Mouse (Mus musculus): Measurements from ENCODE around the gene Gm20388. TPM values are rescaled to one million over a fixed set of nuclear protein-coding genes. Genes with fewer than 3 reads are reported as not detected.

Gm20388 gene
- total RNA-seq, 1 experiment from 2014 or later = 3.6 TPM

DNA sequence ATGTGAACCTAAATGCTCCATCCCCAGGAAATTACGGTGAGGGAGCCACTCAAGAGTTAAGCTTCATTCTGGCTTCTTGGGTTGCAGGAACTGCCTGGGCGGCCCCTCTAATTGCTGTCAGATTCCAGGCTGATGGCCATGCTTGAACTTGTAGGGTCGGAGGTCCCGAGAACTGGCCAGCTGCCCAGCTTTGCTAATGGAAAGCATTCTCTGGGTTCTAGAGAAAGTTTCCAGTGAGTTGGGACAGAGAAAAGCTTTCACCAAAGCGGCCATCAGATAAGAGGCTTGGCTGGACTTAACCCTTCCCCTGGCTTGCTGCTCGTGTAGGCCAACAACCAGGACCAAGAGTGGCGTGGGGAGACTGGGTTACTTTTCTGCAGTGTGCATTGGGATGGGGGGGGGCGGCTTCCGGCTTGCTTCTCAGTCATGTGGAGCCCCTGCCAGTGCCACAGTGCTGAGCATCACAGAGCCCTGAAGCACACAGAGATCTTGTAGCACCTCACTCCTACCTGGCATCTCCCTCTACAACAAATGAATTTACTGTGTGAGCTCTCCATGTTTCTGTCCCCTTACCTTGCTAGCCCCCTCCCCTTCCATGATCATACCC lies 3437.7 kb downstream of the Gm20388 start:
- peak; percentile 26 for DNase-seq

DNA sequence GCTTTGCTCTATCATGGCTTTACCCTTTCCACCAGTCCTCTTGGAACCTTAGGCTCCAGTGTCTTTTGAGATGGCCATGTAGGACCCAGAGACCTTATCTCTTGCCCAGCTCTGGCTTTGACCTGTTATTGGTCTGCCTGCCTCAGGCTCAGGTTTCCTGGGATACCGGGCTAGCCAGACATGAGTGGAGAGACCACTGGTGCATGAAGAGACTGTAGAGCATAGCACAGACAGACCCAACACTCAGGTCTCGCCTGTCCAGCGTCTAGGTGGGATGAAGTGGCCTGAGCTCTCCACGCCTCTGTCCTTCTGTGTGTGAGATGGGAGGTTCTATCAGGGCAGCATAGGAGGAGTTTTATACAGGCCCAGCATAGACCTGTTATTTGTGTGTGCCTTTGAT lies 3438.4 kb downstream of the Gm20388 start:
- DNase-seq = no peak

DNA sequence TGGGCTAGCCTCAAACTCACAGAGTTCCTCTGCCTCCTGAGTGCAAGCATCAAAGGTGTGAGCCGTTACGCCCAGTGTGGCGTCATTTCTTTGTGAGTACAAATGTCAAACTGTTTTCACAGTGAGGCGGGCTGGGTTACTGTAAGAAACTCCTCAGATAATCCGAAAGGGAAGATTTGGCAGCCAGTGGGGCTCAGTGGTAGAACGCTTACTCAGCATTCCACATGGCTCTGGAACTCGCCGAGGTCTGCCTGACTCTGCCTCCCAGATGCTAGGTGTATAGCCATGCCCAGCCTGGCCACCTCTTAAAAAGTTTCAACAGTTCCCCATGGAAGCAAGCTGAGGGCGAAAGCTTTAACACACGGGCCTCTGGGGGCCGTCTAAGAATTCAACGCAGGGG lies 3441.5 kb downstream of the Gm20388 start:
- no peak for DNase-seq

DNA sequence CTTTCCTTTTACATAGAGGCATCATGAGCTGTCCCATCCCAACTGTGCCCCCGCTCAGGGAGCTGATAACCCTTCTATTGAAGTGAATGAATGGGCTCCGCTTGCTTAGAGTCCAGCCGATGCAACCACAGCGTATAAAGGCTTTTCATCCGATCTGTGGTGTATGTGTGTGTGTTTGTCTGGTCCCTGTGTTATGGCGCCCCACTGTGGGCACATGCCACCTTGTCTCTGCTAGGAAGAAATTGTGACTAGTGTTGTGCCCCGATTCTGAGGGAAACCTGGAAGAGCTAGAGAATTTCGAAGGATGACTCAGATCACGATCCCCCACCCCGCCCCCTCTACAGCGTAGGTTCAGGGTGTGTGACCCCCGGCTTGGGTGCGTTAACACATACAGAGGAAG lies 3442.1 kb downstream of the Gm20388 start:
- DNase-seq = peak; percentile 45

DNA sequence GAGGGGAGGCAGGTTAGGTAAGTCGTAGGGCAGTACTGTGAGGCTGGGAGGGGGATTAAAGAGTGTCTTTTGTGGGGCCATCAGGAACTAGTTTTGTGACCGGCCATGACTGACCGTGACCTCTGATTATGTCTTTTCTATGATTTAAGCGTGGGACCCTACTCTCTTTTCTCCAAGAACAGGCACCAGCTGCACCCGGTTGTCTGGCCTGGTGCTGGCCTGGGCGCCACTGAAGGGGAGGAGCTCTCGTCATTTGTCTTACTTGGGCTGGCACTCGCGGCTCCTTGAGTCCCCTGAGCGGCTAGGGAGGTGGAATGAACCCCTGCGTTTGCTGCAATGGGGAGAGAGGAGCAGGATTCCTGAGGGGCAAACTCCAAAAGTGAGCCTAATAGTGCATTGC lies 3442.6 kb downstream of the Gm20388 start:
- no peak for DNase-seq

DNA sequence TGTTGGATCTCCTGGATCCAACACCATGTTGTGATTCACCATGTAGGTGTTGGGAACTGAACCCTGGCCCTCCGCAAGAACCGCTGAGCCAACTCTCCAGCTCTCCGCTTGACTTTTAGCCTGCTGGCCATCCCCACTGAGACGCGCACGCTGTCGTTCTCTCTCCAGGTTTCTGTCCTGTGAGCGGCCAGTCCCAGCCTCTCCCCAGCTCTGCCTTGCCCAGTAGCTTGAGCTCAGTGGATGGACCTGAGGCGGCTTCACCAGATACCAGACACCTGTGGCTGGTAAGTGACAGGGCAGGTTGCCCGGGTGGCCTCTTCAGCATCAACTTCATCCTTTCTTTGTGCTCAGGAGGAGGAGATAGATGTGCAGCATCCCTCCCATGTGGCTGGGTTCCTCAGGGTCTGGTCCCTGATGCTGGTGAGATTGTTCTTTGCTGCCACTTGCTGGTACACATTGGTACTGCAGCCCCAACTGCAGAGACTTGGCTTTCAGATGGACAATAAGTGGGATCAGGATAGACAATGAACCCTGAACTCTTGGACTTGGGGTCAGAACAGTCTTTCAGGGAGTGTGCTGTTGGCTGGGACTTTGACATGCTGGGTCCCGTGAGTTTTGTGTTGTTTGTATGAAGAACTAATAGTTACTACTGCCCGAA lies 3450.6 kb downstream of the Gm20388 start:
- peak; percentile 70 for DNase-seq

DNA sequence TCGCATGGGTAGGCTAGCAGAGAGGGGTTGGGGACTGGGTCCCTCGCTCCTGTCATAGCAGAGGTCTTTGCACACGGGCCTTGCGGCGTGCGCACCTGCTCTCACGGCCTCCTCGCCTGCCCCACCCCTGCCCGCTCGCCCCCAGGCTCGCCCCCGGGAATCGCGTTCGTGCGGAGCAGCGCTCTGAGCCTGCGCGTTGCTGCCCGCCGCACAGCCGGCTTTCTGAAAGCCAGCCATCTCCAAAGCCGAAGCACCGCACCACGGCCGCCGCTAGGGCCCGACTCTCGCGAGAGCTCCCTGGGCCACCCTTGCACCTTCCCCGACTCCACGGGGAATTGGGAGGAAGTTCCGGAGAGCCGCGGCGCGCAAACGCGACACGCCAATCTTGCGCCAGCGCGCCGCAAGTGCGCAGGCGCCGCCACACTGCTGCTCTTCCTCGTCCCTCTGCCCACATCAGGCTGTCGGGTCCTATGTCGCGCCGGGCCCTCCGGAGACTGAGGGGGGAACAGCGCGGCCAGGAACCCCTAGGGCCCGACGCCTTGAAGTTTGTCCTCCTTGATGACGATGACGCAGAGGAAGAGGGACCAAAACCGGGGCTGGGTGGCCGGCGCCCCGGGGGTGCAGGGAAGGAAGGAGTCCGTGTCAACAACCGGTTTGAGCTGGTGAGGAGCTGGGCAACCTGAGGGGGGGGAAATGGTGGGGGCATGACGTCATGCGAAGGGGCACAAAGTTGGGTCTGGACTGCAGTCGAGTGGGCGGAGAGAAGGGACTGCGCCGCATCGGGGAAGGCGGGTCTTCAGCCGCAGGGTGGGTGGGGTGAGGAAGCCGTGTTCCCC lies 3463.0 kb downstream of the Gm20388 start, which contains the start of gene Tcf25:
Tcf25 (plus strand) TSS at position 351 of the 836 bp plus-strand sequence.
- DNase-seq = peak; percentile 95

DNA sequence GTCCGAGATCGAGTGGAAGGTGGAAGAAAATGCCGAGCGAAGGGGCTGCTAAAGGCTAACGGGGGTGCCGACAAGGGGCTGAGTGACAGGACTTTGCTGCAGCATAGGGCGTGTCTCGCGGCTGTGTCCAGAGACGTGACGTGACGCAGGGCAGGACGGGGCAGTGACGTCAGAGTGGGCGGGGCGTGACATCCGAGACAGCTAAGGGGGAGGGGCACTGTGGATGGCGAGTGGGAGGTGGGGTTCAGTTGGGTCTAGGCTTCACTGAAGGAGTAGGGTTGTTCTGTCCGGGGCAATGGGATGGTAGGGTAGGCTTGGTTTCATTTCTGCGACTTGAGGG lies 3463.6 kb downstream of the Gm20388 start:
- peak; percentile 97 for DNase-seq

DNA sequence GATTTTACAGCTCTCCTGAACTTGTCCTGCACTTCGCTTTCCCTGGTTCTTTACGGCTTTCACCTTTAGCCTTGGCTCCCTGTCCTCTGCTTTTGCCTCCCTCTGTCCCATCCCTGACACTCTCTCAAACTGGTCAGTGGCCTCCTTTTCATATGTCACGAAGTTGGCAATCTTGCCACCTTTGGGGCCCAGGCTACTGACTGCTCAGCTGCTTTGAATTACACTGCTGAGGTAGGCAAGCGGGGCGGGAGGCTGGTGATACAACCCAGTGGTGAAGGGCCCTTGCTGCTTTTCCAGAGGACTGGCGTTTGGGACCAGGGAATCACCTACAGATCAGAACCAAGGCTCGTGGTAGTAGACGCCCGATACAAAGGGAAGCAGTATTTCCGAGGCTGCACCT lies 3465.1 kb downstream of the Gm20388 start:
- DNase-seq = no peak

DNA sequence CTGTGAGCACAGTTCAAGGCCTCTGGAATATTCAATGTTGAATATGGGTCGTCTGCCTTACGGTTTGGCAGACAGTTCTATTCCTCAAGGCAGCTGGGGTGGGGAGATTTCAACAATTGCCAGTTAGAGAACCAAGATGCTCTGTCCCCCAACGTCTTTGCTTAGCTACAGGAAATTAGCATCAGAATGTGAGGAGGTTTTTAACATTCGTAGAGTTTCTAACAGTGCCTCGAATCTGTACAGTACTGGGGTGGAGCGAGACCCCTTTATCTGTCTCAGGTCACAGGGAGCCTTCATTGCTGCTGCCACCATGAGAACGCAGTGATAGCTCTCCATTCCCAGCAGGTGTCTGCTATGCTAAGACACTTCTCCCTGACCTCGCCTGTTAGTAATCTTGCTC lies 3465.5 kb downstream of the Gm20388 start:
- no peak for DNase-seq

DNA sequence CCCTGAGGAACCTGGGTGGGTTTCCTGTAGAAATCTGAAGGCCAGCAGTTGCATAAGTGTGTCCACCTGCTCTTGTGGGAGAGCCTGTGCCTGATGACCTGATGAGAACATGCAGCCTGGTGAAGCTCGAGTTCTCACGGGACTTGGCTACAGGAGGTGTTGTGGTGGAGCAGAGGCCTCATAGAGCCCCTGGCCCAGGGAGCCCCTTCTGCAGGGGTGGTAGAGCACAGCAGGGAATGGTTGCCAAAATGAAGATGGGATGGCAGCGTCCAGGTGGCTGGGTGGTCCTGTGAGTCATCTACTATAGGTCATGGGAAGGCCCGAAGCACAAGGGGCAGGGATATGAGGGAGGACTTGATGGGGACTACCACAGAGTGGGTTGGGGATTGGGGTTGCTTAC lies 3471.1 kb downstream of the Gm20388 start:
- no peak for DNase-seq

DNA sequence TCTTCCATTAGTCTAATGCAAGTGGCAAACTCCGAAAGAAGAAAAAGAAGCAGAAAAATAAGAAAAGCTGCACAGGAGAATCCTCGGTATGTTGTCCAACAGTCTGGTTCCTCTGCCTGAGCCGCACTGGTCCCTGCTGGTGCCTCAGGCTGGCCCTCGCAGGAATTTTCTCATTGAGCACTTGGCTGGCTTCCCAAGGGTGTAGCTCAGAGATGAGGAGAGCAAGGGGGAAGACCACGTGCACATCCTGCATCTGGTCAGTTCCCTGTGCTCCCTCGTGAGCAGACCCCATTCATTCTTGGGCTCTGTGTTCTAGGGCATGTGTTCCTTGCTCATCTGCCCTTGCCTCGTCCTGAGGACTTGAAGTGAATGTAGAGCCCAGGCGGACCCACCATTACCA lies 3471.9 kb downstream of the Gm20388 start:
- DNase-seq = no peak

DNA sequence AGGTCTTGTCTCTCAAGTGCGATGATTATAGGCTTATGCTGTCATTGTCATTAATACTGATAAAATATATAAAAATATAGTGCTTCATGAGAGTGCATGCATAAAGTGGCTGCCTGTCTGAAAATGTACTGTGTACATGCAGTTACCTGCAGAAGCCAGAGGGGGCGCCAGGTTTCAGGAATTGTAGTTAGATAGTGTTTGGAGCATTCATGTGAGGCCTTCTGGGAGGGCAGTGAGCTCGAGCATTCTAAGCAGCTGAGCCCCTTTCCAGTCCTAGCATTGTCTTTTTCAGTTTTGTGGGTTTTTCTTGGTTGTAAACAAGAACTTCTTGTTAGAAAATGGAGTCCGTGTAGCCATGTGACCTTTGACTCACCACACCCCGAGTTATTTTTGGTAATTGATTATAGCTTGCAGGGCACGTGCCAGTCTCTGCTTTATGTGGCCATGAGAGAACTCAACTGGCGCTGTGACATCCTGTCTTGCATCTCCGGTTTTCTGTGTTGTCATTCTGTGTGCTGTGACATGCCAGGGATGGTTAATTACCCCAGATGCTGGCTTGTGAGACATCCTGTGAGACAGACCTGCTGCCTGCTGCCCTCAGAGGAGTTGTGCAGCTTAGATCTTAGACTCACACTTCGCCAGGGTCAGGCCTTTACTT lies 3474.4 kb downstream of the Gm20388 start:
- peak; percentile 42 for DNase-seq

DNA sequence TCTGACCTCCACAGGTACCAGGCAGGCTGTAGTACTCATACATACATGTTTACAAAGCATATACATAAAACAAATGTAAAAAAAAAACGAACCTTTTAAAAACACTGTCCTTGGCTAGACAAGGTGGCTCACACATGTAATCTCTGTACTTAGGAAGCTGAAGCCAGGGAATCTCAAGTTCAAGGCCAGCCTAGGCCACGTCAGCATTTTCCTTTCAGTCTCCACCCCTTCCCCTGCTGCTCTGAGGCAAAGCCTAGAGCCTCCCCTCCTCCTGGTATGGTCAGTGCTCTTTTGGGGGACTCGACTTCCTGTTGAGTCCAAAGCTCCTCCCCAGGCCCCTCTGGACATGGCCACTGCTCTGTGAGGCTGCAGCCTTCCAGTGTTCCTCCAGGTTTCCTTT lies 3476.4 kb downstream of the Gm20388 start:
- peak; percentile 41 for DNase-seq

DNA sequence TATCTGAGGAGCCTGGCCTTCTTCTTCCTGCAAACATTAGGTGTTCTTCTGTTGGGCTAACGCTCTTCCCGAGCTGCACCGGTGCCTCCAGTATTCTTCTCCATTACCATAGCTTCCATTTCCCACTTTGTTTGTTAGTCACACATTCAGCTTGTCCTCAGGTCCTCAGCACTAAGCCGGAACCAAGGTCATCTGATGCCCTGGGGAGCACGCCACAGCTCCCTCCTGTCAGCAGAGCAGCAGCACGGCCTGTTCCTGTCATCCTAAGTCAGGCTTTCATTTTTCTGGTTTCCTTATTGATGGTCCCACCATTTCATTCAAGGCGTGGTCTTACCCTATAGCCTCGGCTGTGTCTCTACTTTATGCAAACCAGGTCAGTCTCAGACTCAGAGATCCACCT lies 3477.2 kb downstream of the Gm20388 start:
- no peak for DNase-seq

DNA sequence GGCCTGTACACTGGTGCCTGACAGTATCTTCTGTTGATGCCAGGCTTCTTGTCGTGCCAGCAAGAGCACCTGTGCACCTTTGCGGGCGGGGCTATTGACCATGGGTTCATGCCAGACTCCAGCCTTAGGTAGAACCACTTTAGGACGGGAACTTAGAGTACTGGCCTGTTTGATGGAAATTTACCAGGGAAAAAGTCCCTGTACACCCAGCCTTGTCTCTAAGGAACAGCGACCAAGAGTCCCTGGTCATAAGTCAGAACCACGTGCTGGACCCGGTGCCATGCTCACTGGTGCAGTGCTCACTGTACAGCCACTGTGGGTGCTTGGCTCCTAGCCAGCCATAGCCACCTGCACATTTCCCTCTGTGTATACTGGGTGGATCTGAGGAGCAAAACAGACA lies 3478.4 kb downstream of the Gm20388 start:
- no peak for DNase-seq

DNA sequence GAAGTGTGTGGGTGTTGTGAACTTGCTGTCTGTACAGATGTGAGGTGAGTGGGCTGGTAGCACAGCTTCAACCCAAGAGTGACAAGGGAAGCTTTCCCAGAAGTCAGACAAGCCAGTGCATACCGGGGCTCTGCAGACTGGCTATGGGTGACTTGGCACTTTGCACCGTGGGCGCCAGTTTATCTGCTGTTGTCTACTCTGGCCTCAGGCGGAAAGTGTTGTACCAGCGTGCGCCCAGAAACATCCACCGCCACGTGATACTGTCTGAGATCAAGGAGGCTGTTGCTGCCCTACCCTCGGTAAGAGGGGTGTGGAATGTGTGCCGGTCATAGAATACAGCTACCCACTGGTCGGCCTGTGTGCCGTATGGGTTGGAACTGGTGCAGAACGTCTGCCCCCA lies 3487.7 kb downstream of the Gm20388 start:
- DNase-seq = no peak

DNA sequence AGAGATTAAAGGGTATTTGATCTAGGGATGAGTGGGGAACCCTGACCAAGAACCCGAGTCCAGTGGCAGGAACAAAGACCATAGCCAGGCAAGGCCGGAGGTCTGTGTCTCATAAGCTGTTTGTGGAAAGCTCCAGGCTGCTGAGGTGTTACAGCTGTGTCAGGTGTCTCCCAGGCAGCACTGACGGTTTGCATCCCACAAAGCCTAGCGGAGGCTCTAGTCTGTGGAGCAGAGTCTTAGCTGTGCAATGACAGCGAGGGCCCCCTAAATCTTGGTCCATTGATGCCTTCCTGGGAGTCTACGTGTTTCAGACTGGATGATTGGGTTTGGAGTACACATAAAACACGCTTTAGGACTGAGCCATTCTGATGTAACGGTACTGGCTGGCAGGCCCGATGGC lies 3491.3 kb downstream of the Gm20388 start:
- DNase-seq = no peak

DNA sequence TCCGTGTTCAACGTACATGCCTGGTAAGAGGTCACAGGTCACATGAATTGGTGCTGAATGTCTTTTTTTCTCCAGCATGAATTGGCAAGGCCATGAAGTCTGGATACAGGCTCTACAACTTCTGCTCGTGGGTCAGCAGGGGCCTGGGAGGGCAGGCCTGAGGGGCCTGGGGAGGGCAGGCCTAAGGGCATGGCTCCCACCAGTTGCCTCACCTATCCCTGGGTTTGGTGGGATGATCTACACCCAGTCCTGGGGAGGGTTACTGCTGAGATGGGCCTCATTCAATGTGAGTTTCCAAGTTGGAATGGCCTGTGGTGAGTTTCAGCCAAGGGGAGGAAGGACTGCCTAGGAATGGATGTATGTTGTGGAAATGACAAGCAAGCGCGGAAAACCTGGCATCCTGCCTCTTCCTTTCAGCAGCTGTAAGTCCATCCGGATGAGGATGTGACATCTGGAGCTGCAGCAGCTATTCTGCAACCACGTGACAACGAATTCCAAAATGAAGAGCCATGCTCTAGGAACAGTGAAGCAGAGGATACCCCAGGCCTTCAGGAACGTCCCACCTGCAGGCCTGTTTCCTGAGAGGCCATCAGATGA lies 3492.2 kb downstream of the Gm20388 start:
- DNase-seq = no peak

DNA sequence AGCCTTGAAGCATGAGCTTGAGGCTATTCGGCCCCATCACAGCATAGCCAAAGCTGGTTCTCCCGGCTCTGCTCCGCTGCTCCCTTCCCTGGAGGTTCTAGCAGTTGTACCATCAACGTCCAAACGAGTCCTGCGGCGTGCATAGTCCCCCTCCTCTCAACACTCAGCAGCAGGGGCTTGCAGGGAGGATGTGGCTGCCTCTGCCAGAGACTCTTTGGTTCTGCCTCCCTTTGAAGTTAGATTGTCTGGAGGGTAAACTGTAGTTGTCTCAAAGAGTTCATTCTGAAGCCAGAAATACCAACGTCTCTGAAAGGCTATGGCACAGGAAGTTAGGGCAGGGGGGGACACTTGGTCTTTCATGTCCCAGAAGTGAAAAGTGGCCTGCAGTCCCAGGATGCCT lies 3493.9 kb downstream of the Gm20388 start:
- DNase-seq = no peak

DNA sequence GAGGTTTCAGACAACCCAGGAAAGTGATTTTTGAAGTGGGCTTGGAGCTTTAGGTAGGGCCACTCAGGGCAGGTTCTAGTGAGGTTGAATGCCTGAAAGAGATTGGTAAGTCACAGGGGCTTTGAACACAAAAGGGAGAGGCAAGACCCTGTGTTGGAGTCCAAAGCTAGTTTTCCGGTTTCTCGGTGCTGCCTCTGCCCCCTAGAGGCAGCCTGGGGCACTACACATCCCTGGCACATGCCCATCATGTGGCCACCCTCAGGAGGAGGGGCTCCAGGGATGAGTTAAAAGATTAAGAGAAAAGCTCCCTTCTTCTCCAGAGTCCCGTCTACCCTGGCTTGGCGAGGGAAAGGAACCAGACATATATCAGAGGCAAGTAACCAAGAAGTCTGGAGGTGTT lies 3496.1 kb downstream of the Gm20388 start, which contains the start of gene Mc1r:
Mc1r (plus strand) TSS at position 322 of the 400 bp plus-strand sequence.
- peak; percentile 64 for DNase-seq

DNA sequence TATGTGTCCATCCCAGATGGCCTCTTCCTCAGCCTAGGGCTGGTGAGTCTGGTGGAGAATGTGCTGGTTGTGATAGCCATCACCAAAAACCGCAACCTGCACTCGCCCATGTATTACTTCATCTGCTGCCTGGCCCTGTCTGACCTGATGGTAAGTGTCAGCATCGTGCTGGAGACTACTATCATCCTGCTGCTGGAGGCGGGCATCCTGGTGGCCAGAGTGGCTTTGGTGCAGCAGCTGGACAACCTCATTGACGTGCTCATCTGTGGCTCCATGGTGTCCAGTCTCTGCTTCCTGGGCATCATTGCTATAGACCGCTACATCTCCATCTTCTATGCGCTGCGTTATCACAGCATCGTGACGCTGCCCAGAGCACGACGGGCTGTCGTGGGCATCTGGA lies 3497.0 kb downstream of the Gm20388 start:
- DNase-seq = no peak
